Mouse (Mus musculus) C2C12 (cell line): ENCODE measurements around the gene Arfrp1. TPM values are rescaled to one million over a fixed set of nuclear protein-coding genes. Genes with fewer than 3 reads are reported as not detected.

Source experiments
- H3K27me3 ChIP-seq: one replicate; pipeline ENCODE4 v1.6.1; 2011; ENCODE audit not compliant: control insufficient read depth, insufficient read depth, insufficient read length
- H3K36me3 ChIP-seq: one replicate; pipeline ENCODE4 v1.6.1; 2011; ENCODE audit not compliant: control insufficient read depth, insufficient read depth
- H3K4me3 ChIP-seq: one replicate; pipeline ENCODE4 v1.5.1; 2011; ENCODE audit warnings: mild to moderate bottlenecking, control low read depth; ENCODE audit not compliant: poor library complexity, insufficient read depth, severe bottlenecking
- H3K79me2 ChIP-seq: one replicate; pipeline ENCODE4 v1.6.1; 2011; ENCODE audit not compliant: control insufficient read depth, insufficient read depth
- H3K79me3 ChIP-seq: one replicate; pipeline ENCODE4 v1.6.1; 2011; ENCODE audit warnings: low read depth, control low read depth
- H3ac ChIP-seq: one replicate; pipeline ENCODE3; 2011; ENCODE audit warnings: low read depth; ENCODE audit not compliant: control insufficient read depth, insufficient read length
- CEBPB ChIP-seq: IDR thresholded peaks from one replicate; pipeline ENCODE4 v1.6.1; 2011; ENCODE audit warnings: low read depth, mild to moderate bottlenecking, control low read depth, moderate library complexity
- CTCF ChIP-seq: IDR thresholded peaks from one replicate; pipeline ENCODE4 v1.5.1; 2011; ENCODE audit not compliant: control insufficient read depth, insufficient read depth, insufficient read length
- FOSL1 ChIP-seq: IDR thresholded peaks from one replicate; pipeline ENCODE4 v1.8.0; 2011; ENCODE audit warnings: mild to moderate bottlenecking, low read length; ENCODE audit not compliant: poor library complexity, insufficient read depth, severe bottlenecking
- MAX ChIP-seq: IDR thresholded peaks from one replicate; pipeline ENCODE4 v1.6.1; 2011; ENCODE audit warnings: mild to moderate bottlenecking, control low read depth
- MYOD1 ChIP-seq: IDR thresholded peaks from one replicate; pipeline ENCODE4 v1.6.1; 2011; ENCODE audit warnings: low read depth; ENCODE audit not compliant: control insufficient read depth, insufficient read length
- MYOG ChIP-seq: IDR thresholded peaks from one replicate; pipeline ENCODE4 v1.6.1; 2011; ENCODE audit not compliant: control insufficient read depth, insufficient read length; ENCODE audit errors: extremely low read depth
- USF1 ChIP-seq: IDR thresholded peaks from one replicate; pipeline ENCODE4 v1.6.1; 2011; ENCODE audit warnings: low read depth, mild to moderate bottlenecking, control low read depth, moderate library complexity
- polyA plus RNA-seq: library from polyadenylated mRNA; unstranded; fragments of >200 nt; fragmentation: generic; extraction: Trizol; gene quantifications from one replicate; pipeline ENCODE4 v1.2.1, GENCODE M21; 2012; ENCODE audit warnings: missing spikeins

The Arfrp1 gene
- polyA plus RNA-seq, 1 experiment = 45.9 TPM

- TF ChIP-seq CTCF (no peak), MYOD1 (no peak), MYOG (no peak), MAX (no peak), USF1 (no peak), FOSL1 (no peak)
- H3K27me3 ChIP-seq = no peaks in the 10 kb centered on the region
- no peak overlapping the region for H3ac ChIP-seq
- peaks cover 41% of the 10 kb centered on the region for H3K36me3 ChIP-seq
- H3K79me2 ChIP-seq = peaks cover 20% of the 10 kb centered on the region
- H3K4me3 ChIP-seq = no peak overlapping the region
- peaks cover 6% of the 10 kb centered on the region for H3K79me3 ChIP-seq
Observed at GRCm38 (mm10) chr2:181381631-181382306, 16.6 kb upstream of the Arfrp1 start.

- Histone ChIP-seq H3K36me3 (peaks cover 34% of the 10 kb centered on the region), H3K79me3 (peaks cover 11% of the 10 kb centered on the region), H3ac (no peak overlapping the region), H3K79me2 (peaks cover 27% of the 10 kb centered on the region), H3K4me3 (no peak overlapping the region), H3K27me3 (no peaks in the 10 kb centered on the region)
- TF ChIP-seq MYOD1 = no peak
- no peak for TF ChIP-seq MYOG
- TF ChIP-seq USF1 = no peak
- no peak for TF ChIP-seq MAX
- no peak for TF ChIP-seq FOSL1
- TF ChIP-seq CTCF = no peak
- TF ChIP-seq CEBPB = no peak
Observed at GRCm38 (mm10) chr2:181381107-181381506, 15.9 kb upstream of the Arfrp1 start.

GRCm38 (mm10) chr2:181380251-181380650, 15.0 kb upstream of the Arfrp1 start:
- peaks cover 34% of the 10 kb centered on the region for H3K36me3 ChIP-seq
- no peak for TF ChIP-seq FOSL1
- TF ChIP-seq CEBPB = no peak
- TF ChIP-seq USF1 = no peak

GRCm38 (mm10) chr2:181379778-181380177, 14.6 kb upstream of the Arfrp1 start, which contains the start of gene Lime1:
TSS of gene Lime1 (plus strand) at chr2:181380078.
- TF ChIP-seq MYOG (no peak), CEBPB (no peak), MAX (no peak), MYOD1 (no peak), CTCF (no peak), FOSL1 (no peak), USF1 (no peak)
- Histone ChIP-seq H3K79me2 (peaks cover 40% of the 10 kb centered on the region), H3ac (no peak within 1 kb of the TSS), H3K36me3 (peaks cover 34% of the 10 kb centered on the region), H3K4me3 (no peak within 1 kb of the TSS), H3K79me3 (peaks cover 22% of the 10 kb centered on the region), H3K27me3 (no peaks in the 10 kb centered on the region)

More at GRCm38 (mm10) chr2:181380251-181380650, 15.0 kb upstream of the Arfrp1 start:
- Histone ChIP-seq H3K27me3 (no peaks in the 10 kb centered on the region), H3K79me3 (peaks cover 17% of the 10 kb centered on the region), H3ac (no peak overlapping the region), H3K4me3 (no peak overlapping the region), H3K79me2 (peaks cover 35% of the 10 kb centered on the region)

GRCm38 (mm10) chr2:181378701-181379100, 13.5 kb upstream of the Arfrp1 start:
- Histone ChIP-seq H3ac (no peak overlapping the region), H3K79me3 (peaks cover 30% of the 10 kb centered on the region), H3K36me3 (peaks cover 34% of the 10 kb centered on the region)

GRCm38 (mm10) chr2:181377230-181377629, 12.0 kb upstream of the Arfrp1 start:
- H3K79me3 ChIP-seq = peaks cover 39% of the 10 kb centered on the region
- H3ac ChIP-seq = no peak overlapping the region
- H3K4me3 ChIP-seq = no peak overlapping the region
- H3K27me3 ChIP-seq = no peaks in the 10 kb centered on the region
- peaks cover 26% of the 10 kb centered on the region for H3K36me3 ChIP-seq
- TF ChIP-seq CTCF (no peak), MYOD1 (no peak), FOSL1 (no peak), CEBPB (no peak), USF1 (no peak), MAX (no peak), MYOG (no peak)
- peaks cover 65% of the 10 kb centered on the region for H3K79me2 ChIP-seq

More at GRCm38 (mm10) chr2:181378701-181379100, 13.5 kb upstream of the Arfrp1 start:
- H3K79me2 ChIP-seq = peaks cover 51% of the 10 kb centered on the region
- TF ChIP-seq USF1 (no peak), FOSL1 (no peak), MAX (no peak), MYOD1 (no peak), CEBPB (no peak), CTCF (no peak), MYOG (no peak)
- no peaks in the 10 kb centered on the region for H3K27me3 ChIP-seq
- H3K4me3 ChIP-seq = no peak overlapping the region
